Mouse (Mus musculus) bone marrow, adult 2 months (tissue): ENCODE results near the gene Hoxc10.

Experiments
- CTCF ChIP-seq: fragments of 200-500 bp; IDR thresholded peaks from 2 replicates; pipeline ENCODE4 v1.5.1; 2011; ENCODE audit warnings: low read length, control low read depth; ENCODE audit not compliant: control insufficient read depth, insufficient read depth
- POLR2A ChIP-seq: fragments of 200-500 bp; IDR thresholded peaks from 2 replicates; pipeline ENCODE4 v1.6.1; 2011; ENCODE audit warnings: low read depth, mild to moderate bottlenecking, control low read depth, low read length, borderline replicate concordance; ENCODE audit not compliant: control insufficient read depth

- TF ChIP-seq CTCF, result no peak
- TF ChIP-seq POLR2A, result no peak
Observed at GRCm38 (mm10) chr15:102950877-102951276, 15.7 kb upstream of the Hoxc10 start.
